16 mouse cellular contexts compared by ENCODE assay signal in genomic region chr2:174547701-174548100, GRCm38 (mm10).
DNase-seq lines count a peak whose midpoint lies in the region; ATAC-seq lines count a peak whose summit lies in the region.
"Had no signal": no experiment of that assay in that cellular context is flagged by ENCODE, and none has a peak within 500 bp of the region (broad histone marks: within the 10 kb centered on the region; RNA-seq: fewer than 3 reads in every experiment).

No protein-coding gene starts in this region.

- peak; percentile 49 for DNase-seq in adrenal gland, adult 2 months
- no peak for DNase-seq in adrenal gland, postnatal 4 days (ENCODE audit: low spot score in 2 of 2)
- DNase-seq in kidney, postnatal 10 days = peak; percentile 10
- DNase-seq in kidney, adult 9 months = no peak
- DNase-seq in adrenal gland, postnatal 14 days = peak; percentile 70
- no peak for DNase-seq in right cerebral cortex, postnatal 10 days (ENCODE audit: low spot score in 2 of 2)
- DNase-seq: cerebellum, adult 18-20 months; cerebellum, adult 9-10 months; cerebellum, postnatal 14 days; forebrain, postnatal 0 days; gastrocnemius, postnatal 14 days; heart, adult 11 months; heart, postnatal 36 days had no signal

- 0 out of 2 replicates have a peak, but pooled peaks have one; percentile 14 for ATAC-seq in erythroblast, adult 5-6 weeks (replicated peaks; ENCODE audit: low FRiP score, poor library complexity, severe bottlenecking)
- ATAC-seq: forebrain, embryonic 14.5 days; forebrain, postnatal 0 days; hindbrain, embryonic 16.5 days had no signal

Comparison
In these comparisons a context has a peak if more than half of its experiments do, and no peak if none do; other contexts are left out.
1. DNase-seq: peak in adrenal gland, adult 2 months (single experiment), kidney, postnatal 10 days (single experiment) and adrenal gland, postnatal 14 days (single experiment); none in adrenal gland, postnatal 4 days (0 of 2), kidney, adult 9 months (single experiment) and right cerebral cortex, postnatal 10 days (0 of 2).